Mouse (Mus musculus): ENCODE data around the gene Srms. TPM values are rescaled to one million over a fixed set of nuclear protein-coding genes. Genes with fewer than 3 reads are reported as not detected.

Srms gene
- polyA plus RNA-seq, 1 experiment from 2014 or later, result 1.4 TPM

DNA sequence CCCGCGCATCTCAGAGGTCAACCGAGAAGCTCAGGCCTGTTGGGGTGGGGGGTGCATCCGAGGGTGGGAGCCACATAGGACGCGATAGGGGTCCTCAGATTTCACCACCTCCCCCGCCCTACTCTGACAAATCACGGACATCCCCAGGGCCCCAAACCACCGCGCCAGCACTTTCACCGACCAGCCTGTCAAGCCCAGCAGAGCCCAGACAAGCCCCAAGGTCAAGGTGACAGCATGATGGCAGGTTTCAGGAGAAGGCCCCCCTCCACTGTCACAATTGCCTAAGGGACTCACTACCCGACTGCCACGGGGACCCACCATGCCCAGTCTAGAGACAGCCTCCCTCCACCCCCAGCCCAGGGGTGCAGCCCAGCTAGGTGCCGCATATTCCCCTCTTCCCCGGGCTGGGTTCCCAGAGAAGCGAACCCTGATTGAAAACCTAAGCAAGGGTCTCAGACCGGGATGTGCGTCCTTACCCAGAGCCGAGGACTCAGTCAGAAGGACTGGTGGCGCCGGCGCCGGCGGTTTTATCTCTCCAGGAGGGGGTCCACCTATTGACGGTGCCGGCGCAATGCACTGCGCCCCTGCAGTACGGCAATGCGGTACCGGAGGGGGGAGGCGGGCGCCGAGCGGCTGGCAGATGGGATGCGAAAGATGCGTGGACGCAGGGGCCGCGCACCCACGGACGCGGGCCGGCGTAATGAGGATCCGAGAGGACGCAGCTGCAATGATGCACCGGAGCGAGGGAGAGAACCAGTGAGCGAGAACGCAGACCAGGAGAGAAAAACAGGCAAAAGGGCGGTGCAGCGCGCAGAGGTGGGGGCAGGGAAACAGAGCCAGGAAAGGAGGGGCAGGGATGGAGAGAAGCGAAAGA is 56.5 kb downstream of the Srms start, which contains the start of gene Eef1a2:
TSS of gene Eef1a2 (minus strand) at position 767 of the 874 bp plus-strand sequence.
- DNase-seq (ENCODE audit: low spot score), result no peak
- H3K27ac ChIP-seq (replicated peaks; ENCODE audit: low read depth, low read length), result no peak within 1 kb of the TSS
- H3K9ac ChIP-seq (ENCODE audit: low read length), result no peak within 1 kb of the TSS
- peak within 1 kb of the TSS; percentile 24 for H3K4me3 ChIP-seq (ENCODE audit: low read depth, low read length)
- WGBS, result 3% methylated on average over 55 of the region's 55 CpGs
- no peak for ATAC-seq (ENCODE audit: insufficient number of reproducible peaks, low FRiP score, low TSS enrichment, low read depth)
- H3K36me3 ChIP-seq (ENCODE audit: control insufficient read depth, insufficient read depth, low read length), result no peaks in the 10 kb centered on the region
- peaks cover 40% of the 10 kb centered on the region for H3K27me3 ChIP-seq (ENCODE audit: control insufficient read depth, insufficient read depth, low read length)
- no peaks in the 10 kb centered on the region for H3K9me3 ChIP-seq (ENCODE audit: control insufficient read depth, low read length)
- H3K4me1 ChIP-seq (ENCODE audit: control insufficient read depth, insufficient read depth, low read length), result 0 out of 2 replicates have a peak, but pooled peaks cover 3% of the 10 kb centered on the region
- H3K4me2 ChIP-seq (ENCODE audit: low read depth, severe bottlenecking), result peak within 1 kb of the TSS; percentile 48

DNA sequence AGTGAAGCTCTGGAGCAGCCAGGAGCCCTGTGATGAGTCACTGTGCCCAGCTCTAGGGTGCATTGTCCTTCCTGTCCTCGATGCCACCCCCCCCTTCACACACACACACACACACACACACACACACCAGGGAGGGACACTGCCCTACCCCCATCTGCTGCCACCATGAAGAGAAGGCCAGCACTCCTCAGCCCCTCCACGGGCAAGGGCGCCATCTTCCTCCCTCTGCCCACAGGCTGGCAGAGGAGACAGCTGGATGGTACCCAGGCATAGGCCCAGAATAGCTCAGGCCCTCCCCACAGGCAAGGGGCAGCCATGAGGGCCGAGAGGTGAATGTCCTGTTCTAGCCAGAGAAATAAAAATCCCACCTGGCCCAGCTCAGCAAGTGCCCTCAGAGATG is 57.2 kb downstream of the Srms start:
- ATAC-seq (ENCODE audit: insufficient number of reproducible peaks, low FRiP score, low TSS enrichment, low read depth), result no peak
- Histone ChIP-seq H3K36me3 (ENCODE audit: control insufficient read depth, insufficient read depth, low read length) (no peaks in the 10 kb centered on the region), H3K4me3 (ENCODE audit: low read depth, low read length) (no peak overlapping the region), H3K27me3 (ENCODE audit: control insufficient read depth, insufficient read depth, low read length) (peaks cover 40% of the 10 kb centered on the region), H3K9me3 (ENCODE audit: control insufficient read depth, low read length) (no peaks in the 10 kb centered on the region), H3K9ac (ENCODE audit: low read length) (no peak overlapping the region), H3K4me1 (ENCODE audit: control insufficient read depth, insufficient read depth, low read length) (0 out of 2 replicates have a peak, but pooled peaks cover 3% of the 10 kb centered on the region), H3K4me2 (ENCODE audit: low read depth, severe bottlenecking) (no peak overlapping the region), H3K27ac (replicated peaks; ENCODE audit: low read depth, low read length) (no peak overlapping the region)
- no peak for DNase-seq (ENCODE audit: low spot score)
- WGBS, result 69% methylated on average over 4 of the region's 4 CpGs

Other genes with a start within 250 kb of the Srms start
- 60.4 and 69.3 TPM in 2 replicates for gene Arfgap1, start 246.0 kb downstream of the Srms start, polyA plus RNA-seq (2014; fragmentation: Nextera tagmentation; extraction: Ambion mirVana)
- gene Col20a1, start 226.7 kb downstream of the Srms start, polyA plus RNA-seq (2014; fragmentation: Nextera tagmentation; extraction: Ambion mirVana), result 0.15 and 0.71 TPM in 2 replicates
- 0.95 and 2.8 TPM in 2 replicates for gene Chrna4, start 169.6 kb downstream of the Srms start, polyA plus RNA-seq (2014; fragmentation: Nextera tagmentation; extraction: Ambion mirVana)
- 0.11 and 0.25 TPM in 2 replicates for gene Kcnq2, start 77.9 kb downstream of the Srms start, polyA plus RNA-seq (2014; fragmentation: Nextera tagmentation; extraction: Ambion mirVana)
- gene Eef1a2, start 56.2 kb downstream of the Srms start, polyA plus RNA-seq (2014; fragmentation: Nextera tagmentation; extraction: Ambion mirVana), result 0.13 and 0.14 TPM in 2 replicates
- gene Ppdpf, start 25.9 kb downstream of the Srms start, polyA plus RNA-seq (2014; fragmentation: Nextera tagmentation; extraction: Ambion mirVana), result 422 and 444 TPM in 2 replicates
- gene Ptk6, start 10.4 kb downstream of the Srms start, polyA plus RNA-seq (2014; fragmentation: Nextera tagmentation; extraction: Ambion mirVana), result 0.04 TPM in 1 of 2 replicates, not detected in the other
- gene Fndc11, start 6.8 kb upstream of the Srms start, polyA plus RNA-seq (2014; fragmentation: Nextera tagmentation; extraction: Ambion mirVana), result 0.17 and 0.69 TPM in 2 replicates
- 0.99 and 1.2 TPM in 2 replicates for gene Helz2, start 28.8 kb upstream of the Srms start, polyA plus RNA-seq (2014; fragmentation: Nextera tagmentation; extraction: Ambion mirVana)
- gene Gmeb2, start 74.8 kb upstream of the Srms start, polyA plus RNA-seq (2014; fragmentation: Nextera tagmentation; extraction: Ambion mirVana), result 19.7 and 21.3 TPM in 2 replicates
- 0.84 and 0.91 TPM in 2 replicates for gene Stmn3, start 101.3 kb upstream of the Srms start, polyA plus RNA-seq (2014; fragmentation: Nextera tagmentation; extraction: Ambion mirVana)
- 63.0 and 63.7 TPM in 2 replicates for gene Rtel1, start 106.6 kb upstream of the Srms start, polyA plus RNA-seq (2014; fragmentation: Nextera tagmentation; extraction: Ambion mirVana)
- gene Zgpat, start 151.7 kb upstream of the Srms start, polyA plus RNA-seq (2014; fragmentation: Nextera tagmentation; extraction: Ambion mirVana), result 35.0 and 40.2 TPM in 2 replicates
- gene Arfrp1, start 152.2 kb upstream of the Srms start, polyA plus RNA-seq (2014; fragmentation: Nextera tagmentation; extraction: Ambion mirVana), result 57.3 and 63.7 TPM in 2 replicates
- 20.9 and 26.7 TPM in 2 replicates for gene Lime1, start 166.9 kb upstream of the Srms start, polyA plus RNA-seq (2014; fragmentation: Nextera tagmentation; extraction: Ambion mirVana)
- gene Zbtb46, start 246.2 kb upstream of the Srms start, polyA plus RNA-seq (2014; fragmentation: Nextera tagmentation; extraction: Ambion mirVana), result 9.8 and 10.1 TPM in 2 replicates

All from limb, embryonic 11.5 days (tissue).